Mouse (Mus musculus) lung, postnatal 0 days (tissue): ENCODE measurements at regions not wholly inside any gene's neighbourhood (a gene's known extent, or its start where the extent isn't known, plus 50 kb on each side); places are given as distances from the start of the nearest gene placed in this dataset.

ENCODE experiments used
- CTCF ChIP-seq: IDR thresholded peaks from 2 replicates; pipeline ENCODE4 v1.5.1; 2016; ENCODE audit warnings: antibody characterized with exemption, mild to moderate bottlenecking
- EP300 ChIP-seq: IDR thresholded peaks from 2 replicates; pipeline ENCODE4 v1.6.1; 2016; ENCODE audit warnings: antibody characterized with exemption, mild to moderate bottlenecking, control low read depth

- TF ChIP-seq CTCF (no peak), EP300 (0 out of 2 replicates have a peak, but pooled peaks have one; percentile 13)
These were observed 320.5 kb upstream of the Zmiz1 start for GRCm38 (mm10) chr14:25138485-25138884.
